Mouse (Mus musculus): Measurements from ENCODE around the gene Txndc5. TPM values are rescaled to one million over a fixed set of nuclear protein-coding genes. Genes with fewer than 3 reads are reported as not detected.

Gene Txndc5
- polyA plus RNA-seq, 1 experiment from 2014 or later: 290 TPM

DNA sequence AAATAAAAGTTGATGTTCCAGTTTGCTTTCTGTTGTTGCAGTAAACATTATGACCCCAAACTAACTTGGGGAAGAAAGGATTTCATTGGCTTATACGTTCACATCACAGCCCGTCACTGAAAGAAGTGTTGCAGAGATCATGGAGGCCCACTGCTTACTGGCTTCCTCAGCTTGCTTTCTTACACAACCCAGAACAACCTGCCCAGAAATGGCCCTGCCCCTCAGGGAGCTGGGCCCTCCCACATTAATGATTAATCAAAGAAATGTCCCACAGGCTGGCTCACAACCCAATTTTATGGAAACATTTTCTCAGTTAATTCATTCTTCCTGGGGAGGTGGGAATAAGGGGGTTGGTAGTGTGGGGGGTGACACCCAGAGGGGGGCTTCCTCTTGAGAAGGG is 13.2 kb downstream of the Txndc5 start:
- ATAC-seq (ENCODE audit: insufficient read depth) (no peak), DNase-seq (no peak)
- H3K27ac ChIP-seq (ENCODE audit: low read depth): no peak overlapping the region
- no peaks in the 10 kb centered on the region for H3K27me3 ChIP-seq (ENCODE audit: insufficient read depth, low read length)
- 75% methylated on average over 2 of the region's 2 CpGs for WGBS
- no peak overlapping the region for H3K4me2 ChIP-seq
- H3K9me3 ChIP-seq (ENCODE audit: low read depth, low read length): no peaks in the 10 kb centered on the region
- H3K4me3 ChIP-seq (ENCODE audit: low read depth, low read length): no peak overlapping the region
- H3K9ac ChIP-seq: no peak overlapping the region
- H3K4me1 ChIP-seq (ENCODE audit: insufficient read depth): no peaks in the 10 kb centered on the region
- H3K36me3 ChIP-seq (ENCODE audit: insufficient read depth): peaks cover 96% of the 10 kb centered on the region
- TF ChIP-seq CTCF (IDR thresholded peaks at IDR 0.05; ENCODE audit: low read depth): no peak

DNA sequence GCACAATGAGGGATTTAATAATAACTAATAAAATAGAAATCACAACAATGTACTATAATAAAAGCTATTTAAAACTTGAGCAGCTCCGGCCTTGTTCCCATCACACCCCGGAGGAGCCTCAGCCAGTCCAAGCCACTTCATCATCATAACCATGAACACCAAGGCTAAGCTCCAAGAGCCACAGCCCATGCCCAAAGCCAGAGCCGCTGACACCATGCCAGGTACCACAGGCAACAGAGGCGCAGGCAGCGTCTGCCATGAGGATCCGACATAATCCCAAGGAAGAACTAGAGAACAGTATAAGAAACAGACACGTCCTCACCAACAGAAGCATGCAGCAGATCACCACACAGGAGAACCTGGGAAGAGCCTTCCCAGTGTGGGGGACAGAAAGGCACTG is 14.7 kb downstream of the Txndc5 start:
- no peak for DNase-seq
- H3K9me3 ChIP-seq (ENCODE audit: low read depth, low read length): no peaks in the 10 kb centered on the region
- no peaks in the 10 kb centered on the region for H3K27me3 ChIP-seq (ENCODE audit: insufficient read depth, low read length)
- peaks cover 95% of the 10 kb centered on the region for H3K36me3 ChIP-seq (ENCODE audit: insufficient read depth)
- no peak for TF ChIP-seq CTCF (IDR thresholded peaks at IDR 0.05; ENCODE audit: low read depth)
- H3K9ac ChIP-seq: no peak overlapping the region
- no peak for ATAC-seq (ENCODE audit: insufficient read depth)
- 92% methylated on average over 7 of the region's 7 CpGs for WGBS
- no peak overlapping the region for H3K4me2 ChIP-seq
- no peak overlapping the region for H3K27ac ChIP-seq (ENCODE audit: low read depth)
- no peak overlapping the region for H3K4me3 ChIP-seq (ENCODE audit: low read depth, low read length)
- no peaks in the 10 kb centered on the region for H3K4me1 ChIP-seq (ENCODE audit: insufficient read depth)

DNA sequence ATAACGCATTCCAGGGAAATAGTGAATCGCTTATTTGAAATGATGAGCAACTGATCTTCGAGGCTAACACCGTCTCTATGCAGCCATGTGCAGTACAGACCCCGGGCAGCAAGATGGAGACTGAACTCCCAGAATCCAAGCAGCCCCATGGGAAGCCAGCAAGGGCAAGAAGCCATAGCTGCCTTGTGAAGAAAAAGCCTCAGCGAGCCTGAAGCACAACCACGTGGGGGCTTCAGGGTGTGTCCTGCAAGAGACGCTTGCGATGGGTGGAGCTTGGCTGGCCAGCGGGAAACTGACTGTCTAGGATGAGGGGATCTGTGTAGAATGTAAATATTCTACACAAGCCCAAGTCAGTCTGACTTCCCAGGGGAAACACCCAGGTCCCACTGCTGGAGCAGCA is 16.6 kb downstream of the Txndc5 start:
- ATAC-seq (ENCODE audit: insufficient read depth) (no peak), DNase-seq (peak; percentile 33)
- Histone ChIP-seq H3K27me3 (ENCODE audit: insufficient read depth, low read length) (no peaks in the 10 kb centered on the region), H3K36me3 (ENCODE audit: insufficient read depth) (peaks cover 95% of the 10 kb centered on the region), H3K9me3 (ENCODE audit: low read depth, low read length) (no peaks in the 10 kb centered on the region), H3K4me1 (ENCODE audit: insufficient read depth) (no peaks in the 10 kb centered on the region), H3K4me3 (ENCODE audit: low read depth, low read length) (no peak overlapping the region), H3K4me2 (no peak overlapping the region), H3K27ac (ENCODE audit: low read depth) (no peak overlapping the region), H3K9ac (no peak overlapping the region)
- WGBS: 74% methylated on average over 10 of the region's 10 CpGs
- no peak for TF ChIP-seq CTCF (IDR thresholded peaks at IDR 0.05; ENCODE audit: low read depth)

DNA sequence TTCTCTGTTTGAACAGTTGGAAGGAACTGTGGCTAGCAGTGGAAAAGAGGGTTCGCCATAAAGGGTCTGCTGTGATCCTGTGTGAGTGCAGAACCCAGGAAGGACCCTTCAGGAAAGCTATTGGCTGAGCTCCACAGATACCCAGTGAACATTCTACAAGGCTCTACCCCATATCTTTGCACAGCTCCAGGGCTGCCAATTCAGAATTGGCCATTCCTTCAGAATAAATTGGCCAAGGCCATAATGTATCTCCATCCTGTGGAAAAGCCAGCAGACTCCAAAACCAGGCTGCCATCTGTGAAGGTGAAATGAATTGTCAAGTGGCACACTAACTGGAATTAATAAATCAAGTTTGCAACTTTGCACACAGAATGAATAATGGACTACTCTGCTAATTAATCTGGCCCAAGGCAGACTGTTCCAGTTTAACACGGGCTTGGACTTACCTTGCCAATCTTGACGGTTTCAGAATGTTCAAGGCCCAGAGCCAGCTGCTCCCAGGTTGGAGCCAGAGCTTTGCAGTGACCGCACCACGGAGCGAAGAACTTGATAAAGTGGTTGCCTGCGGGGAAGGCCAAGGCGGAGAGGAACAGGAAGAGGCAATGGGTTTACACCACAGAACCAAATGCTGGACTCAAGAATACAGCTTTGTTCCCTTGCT is 18.8 kb downstream of the Txndc5 start:
- Histone ChIP-seq H3K4me3 (ENCODE audit: low read depth, low read length) (no peak overlapping the region), H3K27me3 (ENCODE audit: insufficient read depth, low read length) (no peaks in the 10 kb centered on the region), H3K4me1 (ENCODE audit: insufficient read depth) (no peaks in the 10 kb centered on the region), H3K9me3 (ENCODE audit: low read depth, low read length) (no peaks in the 10 kb centered on the region), H3K4me2 (no peak overlapping the region), H3K36me3 (ENCODE audit: insufficient read depth) (peaks cover 95% of the 10 kb centered on the region), H3K9ac (no peak overlapping the region), H3K27ac (ENCODE audit: low read depth) (no peak overlapping the region)
- WGBS: 83% methylated on average over 8 of the region's 8 CpGs
- no peak for TF ChIP-seq CTCF (IDR thresholded peaks at IDR 0.05; ENCODE audit: low read depth)
- DNase-seq: no peak
- ATAC-seq (ENCODE audit: insufficient read depth): no peak

DNA sequence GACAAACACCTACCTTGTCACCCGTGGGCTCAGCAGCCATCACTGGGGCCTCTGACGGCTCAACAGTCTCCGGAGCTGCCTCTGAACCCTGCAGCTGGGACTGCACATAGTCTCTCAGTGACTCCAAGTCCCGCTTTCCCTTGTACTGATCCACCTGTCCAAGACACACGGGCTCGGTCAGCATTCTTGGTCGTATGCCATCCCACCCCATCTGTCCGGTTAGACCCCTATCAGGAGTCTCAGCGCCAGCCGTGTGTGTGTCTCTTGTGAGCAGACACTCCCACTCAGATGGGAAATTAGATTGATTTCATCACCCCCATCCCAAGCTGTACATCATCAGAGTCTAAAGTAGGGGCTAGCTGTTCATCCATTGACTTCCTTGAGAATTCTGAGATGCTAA is 21.7 kb downstream of the Txndc5 start:
- Histone ChIP-seq H3K36me3 (ENCODE audit: insufficient read depth) (peaks cover 96% of the 10 kb centered on the region), H3K4me3 (ENCODE audit: low read depth, low read length) (no peak overlapping the region), H3K9me3 (ENCODE audit: low read depth, low read length) (no peaks in the 10 kb centered on the region), H3K27ac (ENCODE audit: low read depth) (no peak overlapping the region), H3K4me2 (no peak overlapping the region), H3K27me3 (ENCODE audit: insufficient read depth, low read length) (no peaks in the 10 kb centered on the region), H3K4me1 (ENCODE audit: insufficient read depth) (no peaks in the 10 kb centered on the region), H3K9ac (no peak overlapping the region)
- no peak for DNase-seq
- WGBS: 89% methylated on average over 10 of the region's 10 CpGs
- no peak for ATAC-seq (ENCODE audit: insufficient read depth)
- TF ChIP-seq CTCF (IDR thresholded peaks at IDR 0.05; ENCODE audit: low read depth): no peak

DNA sequence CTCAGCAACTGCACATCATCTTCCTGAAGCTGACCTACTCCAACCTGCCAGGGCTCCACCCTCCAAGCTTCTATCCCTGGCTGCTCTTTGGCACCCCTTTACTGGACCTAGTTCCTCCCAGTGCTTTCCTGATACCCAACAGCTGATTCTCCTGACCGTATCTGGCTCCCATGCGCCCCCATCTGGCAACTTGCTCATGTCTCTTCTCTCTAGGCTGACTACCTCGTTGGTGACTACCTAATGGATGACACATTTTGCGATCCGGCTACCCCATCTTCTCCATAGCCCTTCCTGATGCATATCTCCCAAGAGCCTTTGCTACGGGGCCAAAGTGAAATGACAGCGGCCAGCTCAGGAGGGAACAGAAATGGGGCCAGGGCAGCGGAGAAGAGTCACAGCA is 22.3 kb downstream of the Txndc5 start:
- Histone ChIP-seq H3K4me1 (ENCODE audit: insufficient read depth) (no peaks in the 10 kb centered on the region), H3K36me3 (ENCODE audit: insufficient read depth) (peaks cover 96% of the 10 kb centered on the region), H3K27me3 (ENCODE audit: insufficient read depth, low read length) (no peaks in the 10 kb centered on the region), H3K4me3 (ENCODE audit: low read depth, low read length) (no peak overlapping the region), H3K9ac (no peak overlapping the region), H3K9me3 (ENCODE audit: low read depth, low read length) (no peaks in the 10 kb centered on the region), H3K4me2 (no peak overlapping the region), H3K27ac (ENCODE audit: low read depth) (no peak overlapping the region)
- 81% methylated on average over 8 of the region's 8 CpGs for WGBS
- peak; percentile 51 for TF ChIP-seq CTCF (IDR thresholded peaks at IDR 0.05; ENCODE audit: low read depth)
- ATAC-seq (ENCODE audit: insufficient read depth): no peak
- peak; percentile 57 for DNase-seq

DNA sequence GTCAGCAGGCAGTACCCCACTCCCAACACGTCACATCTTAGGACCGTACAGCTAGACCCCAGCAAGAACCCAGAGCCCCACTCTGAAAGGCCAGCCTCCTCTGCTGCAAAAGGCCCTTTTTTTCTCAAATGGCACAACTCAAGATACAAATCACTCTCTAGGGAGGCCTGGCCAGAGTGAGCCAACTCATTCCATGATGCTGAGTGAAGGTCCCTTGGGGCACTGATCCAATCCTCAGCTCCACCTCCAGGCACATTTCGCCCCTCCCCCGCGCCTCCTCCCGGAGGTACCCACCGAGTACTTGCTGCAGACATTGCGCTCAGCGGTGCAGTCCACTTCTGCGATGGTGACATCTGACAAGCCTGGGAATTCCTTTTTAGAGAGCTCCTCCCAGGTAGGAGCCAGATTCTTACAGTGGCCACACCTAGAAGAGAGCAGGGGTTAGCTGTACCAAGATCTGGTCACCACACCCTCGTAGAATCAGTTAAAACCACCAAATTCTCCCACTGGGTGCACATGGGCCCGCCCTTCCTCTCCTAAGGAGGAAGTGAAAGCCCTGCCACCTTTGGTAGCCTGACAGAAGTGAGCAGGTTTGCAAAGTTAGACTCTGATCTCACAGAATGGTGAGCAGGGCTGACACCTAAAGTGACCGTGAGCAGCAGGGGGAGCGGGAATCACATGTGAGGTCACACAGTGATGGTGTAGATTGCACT is 25.3 kb downstream of the Txndc5 start:
- peaks cover 91% of the 10 kb centered on the region for H3K36me3 ChIP-seq (ENCODE audit: insufficient read depth)
- DNase-seq (no peak), ATAC-seq (ENCODE audit: insufficient read depth) (no peak)
- no peak overlapping the region for H3K4me3 ChIP-seq (ENCODE audit: low read depth, low read length)
- H3K4me1 ChIP-seq (ENCODE audit: insufficient read depth): no peaks in the 10 kb centered on the region
- no peaks in the 10 kb centered on the region for H3K9me3 ChIP-seq (ENCODE audit: low read depth, low read length)
- WGBS: 76% methylated on average over 14 of the region's 14 CpGs
- no peak overlapping the region for H3K9ac ChIP-seq
- no peaks in the 10 kb centered on the region for H3K27me3 ChIP-seq (ENCODE audit: insufficient read depth, low read length)
- no peak overlapping the region for H3K4me2 ChIP-seq
- no peak overlapping the region for H3K27ac ChIP-seq (ENCODE audit: low read depth)
- no peak for TF ChIP-seq CTCF (IDR thresholded peaks at IDR 0.05; ENCODE audit: low read depth)
